Mouse (Mus musculus) brain, embryonic 18.5 days (tissue): Measurements from ENCODE around the gene Zbtb7b.
"Not testable (repeated sequence)": the region's sequence is repeated elsewhere in the genome, so short reads cannot be mapped to it uniquely, and the experiment has no call there.

Experiments
- DNase-seq: peaks from one replicate; pipeline ENCODE4 v3.0.0-alpha.2; 2012; ENCODE audit warnings: low read depth, low spot score

Zbtb7b gene

DNA sequence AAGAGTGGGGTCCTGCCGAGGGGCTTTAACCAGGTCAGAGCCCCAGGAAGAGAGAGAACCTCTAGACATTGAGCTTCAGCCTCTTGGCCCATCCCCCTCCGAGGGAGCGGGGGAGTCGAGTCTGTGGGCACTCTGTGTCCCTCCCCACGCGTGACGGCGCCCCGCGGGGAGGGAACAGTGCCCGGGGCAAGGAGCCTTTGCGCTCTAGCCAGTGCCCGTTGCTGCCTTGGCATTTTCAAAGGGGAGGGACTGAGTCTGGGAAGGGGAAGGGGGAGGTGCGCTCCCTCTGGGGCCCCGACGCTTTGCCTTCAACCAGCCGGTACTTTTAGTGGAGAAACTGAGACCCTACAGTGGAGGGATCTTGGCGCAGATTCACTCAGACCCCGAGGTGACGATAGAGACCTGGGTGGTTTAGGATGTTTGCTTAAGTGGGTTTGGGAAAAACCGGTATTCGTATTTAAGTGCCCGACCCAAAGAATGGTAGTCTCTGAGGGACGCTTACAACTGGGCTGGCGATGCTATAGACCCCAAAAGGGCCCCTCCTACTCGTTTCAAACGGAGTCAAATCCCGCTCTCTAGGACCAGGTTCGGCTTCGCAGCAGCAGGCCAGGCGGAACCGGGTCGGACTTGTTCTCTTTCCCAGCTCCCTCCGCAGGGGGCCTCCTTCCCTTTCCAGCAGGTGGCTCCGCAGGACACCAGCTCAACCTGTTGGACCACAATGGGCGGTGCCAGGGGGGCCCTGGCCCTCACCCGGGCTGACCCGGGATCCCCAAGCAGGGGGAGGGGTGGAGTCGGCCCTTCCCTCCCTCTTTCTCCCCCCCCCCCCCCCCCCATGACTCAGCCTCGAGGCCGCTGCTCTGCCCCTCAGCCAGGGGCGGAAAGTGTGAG, at the start of gene Zbtb7b:
Gene Zbtb7b (minus strand): TSS at position 771 of the 888 bp plus-strand sequence.
- no peak for DNase-seq

DNA sequence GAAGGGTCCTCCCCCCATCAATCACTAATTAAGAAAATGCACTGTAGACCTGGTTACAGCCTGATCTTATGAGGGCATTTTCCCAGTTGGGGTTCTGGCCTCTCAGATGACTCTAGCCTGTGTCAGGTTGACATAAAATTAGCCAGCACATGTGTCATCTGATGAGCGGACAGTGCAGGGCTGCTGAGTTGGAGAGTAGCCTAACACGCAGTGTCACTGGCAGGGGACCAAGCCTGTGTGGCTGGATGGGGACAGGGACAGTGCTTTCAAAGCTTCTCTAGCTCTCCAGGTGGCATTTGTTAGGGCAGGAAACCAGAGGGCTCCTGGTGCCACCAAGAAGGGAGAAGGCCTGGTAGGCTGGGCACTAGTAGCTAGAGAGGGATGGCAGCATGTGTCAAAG, 46.1 kb upstream of the Zbtb7b start:
- no peak for DNase-seq

DNA sequence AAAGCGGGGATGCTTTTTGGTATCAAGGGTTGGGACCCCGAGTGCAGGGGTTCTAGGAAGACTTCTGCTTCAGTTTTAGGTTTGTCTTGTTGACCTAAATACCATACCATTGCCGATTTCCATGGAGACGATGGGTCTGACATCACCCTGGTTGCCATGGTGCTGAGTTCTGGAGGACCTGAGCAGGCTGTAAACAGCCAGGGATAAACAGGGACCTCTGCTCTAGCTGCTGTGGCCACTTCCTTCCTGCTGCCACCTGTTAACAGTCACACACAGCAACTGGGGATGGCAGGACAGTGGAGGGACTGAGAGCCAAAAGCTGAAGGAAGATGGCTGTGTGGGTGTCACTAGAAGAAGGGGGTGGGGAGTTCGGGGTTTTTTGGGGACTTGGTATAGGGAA, 42.7 kb upstream of the Zbtb7b start:
- no peak for DNase-seq

DNA sequence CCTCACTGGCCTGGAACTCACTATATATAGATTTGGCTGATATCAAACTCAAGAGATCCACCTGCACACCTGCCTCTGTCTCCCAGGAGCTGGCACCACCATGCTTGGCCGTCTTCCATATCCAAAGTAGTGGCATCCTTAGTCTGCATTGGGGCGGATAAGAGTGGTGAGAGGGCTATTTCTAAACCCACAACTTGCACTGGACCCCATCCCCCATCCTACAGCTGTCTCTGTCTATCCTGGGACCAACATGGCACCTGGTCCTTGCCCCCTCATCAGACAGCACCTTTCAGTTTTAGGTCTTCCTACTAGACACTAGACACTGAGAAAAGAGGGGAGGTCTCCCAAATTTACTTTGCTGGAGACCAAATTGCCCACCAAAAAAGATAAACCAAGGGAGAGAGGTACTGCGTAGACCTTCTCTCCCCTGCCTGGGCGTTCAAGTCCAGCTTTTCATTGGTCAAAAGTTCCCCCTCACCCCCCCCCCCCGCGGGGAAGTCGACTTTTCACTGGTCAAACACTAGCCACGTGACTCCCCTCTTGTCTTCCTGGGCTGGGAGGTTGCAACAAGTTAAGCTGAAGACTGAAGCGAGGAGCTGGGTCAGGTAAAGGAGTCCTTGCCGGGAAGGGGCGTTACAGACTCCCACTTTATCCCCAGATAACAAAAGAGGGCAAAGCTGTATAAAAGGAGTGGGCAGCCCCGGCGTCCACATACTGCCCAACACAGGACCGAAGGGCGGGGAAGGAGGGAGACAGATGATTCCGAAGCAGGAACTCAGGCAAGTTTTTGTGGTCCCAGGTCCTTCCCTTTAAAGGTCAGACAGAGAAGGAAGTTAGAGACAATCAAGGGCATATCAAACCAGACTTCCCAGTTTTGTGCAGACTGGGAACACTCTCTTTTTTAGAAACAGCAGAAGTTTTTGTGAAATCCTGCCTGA, 41.9 kb upstream of the Zbtb7b start, which contains the start of gene Pbxip1:
Gene Pbxip1 (plus strand): TSS at position 531 of the 938 bp plus-strand sequence.
- DNase-seq: no peak

DNA sequence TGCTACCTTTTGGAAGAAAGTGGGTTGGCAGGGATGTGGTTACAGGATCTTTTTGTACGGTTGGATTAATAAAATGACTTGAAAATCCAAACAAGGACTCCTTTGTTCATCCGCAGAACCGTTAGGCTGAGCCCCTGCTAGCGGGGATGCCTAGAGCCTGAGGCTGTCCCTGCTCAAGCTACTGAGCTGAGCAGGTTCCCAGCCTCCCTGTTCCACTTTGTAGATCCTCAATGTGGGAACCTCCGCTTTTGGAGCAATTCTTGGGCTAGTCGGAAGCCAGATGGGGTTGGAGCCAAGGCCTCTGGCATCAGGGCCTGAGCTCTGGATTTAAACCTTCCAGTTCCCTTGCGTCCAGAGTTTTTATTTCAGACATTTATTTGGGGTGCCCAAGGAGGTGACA, 40.5 kb upstream of the Zbtb7b start:
- no peak for DNase-seq

DNA sequence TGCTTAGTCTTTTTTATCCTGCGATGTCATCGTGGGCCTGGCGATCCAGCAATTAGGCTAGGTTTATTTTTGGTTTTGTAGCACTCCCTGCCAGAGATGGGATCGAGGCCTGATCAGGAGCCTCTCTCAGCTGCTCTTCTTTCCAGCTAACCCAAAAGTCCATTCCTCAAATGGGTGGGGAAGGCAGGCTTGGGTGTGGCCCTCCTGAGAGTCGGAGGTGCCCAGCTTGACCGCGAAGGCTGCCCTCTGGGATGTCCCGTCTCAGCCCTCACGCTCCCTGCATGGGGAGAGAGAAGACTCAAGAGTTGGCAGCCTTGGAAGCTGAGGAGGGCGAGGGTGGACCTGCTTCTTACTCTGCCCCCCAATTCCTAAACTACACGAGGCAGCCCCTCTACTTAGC, 40.0 kb upstream of the Zbtb7b start:
- DNase-seq: no peak

DNA sequence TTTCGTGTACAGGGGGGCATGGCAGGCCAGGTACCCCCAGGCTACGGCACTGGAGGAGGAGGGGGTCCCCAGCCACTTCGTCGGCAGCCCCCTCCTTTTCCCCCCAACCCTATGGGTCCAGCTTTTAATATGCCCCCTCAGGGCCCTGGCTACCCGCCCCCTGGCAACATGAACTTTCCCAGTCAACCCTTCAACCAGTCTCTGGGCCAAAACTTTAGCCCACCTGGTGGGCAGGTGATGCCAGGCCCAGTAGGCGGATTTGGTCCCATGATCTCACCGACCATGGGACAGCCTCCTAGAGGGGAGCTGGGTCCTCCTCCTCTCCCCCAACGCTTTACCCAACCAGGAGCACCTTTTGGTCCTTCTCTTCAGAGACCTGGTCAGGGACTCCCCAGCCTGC, 38.0 kb upstream of the Zbtb7b start:
- DNase-seq: no peak

DNA sequence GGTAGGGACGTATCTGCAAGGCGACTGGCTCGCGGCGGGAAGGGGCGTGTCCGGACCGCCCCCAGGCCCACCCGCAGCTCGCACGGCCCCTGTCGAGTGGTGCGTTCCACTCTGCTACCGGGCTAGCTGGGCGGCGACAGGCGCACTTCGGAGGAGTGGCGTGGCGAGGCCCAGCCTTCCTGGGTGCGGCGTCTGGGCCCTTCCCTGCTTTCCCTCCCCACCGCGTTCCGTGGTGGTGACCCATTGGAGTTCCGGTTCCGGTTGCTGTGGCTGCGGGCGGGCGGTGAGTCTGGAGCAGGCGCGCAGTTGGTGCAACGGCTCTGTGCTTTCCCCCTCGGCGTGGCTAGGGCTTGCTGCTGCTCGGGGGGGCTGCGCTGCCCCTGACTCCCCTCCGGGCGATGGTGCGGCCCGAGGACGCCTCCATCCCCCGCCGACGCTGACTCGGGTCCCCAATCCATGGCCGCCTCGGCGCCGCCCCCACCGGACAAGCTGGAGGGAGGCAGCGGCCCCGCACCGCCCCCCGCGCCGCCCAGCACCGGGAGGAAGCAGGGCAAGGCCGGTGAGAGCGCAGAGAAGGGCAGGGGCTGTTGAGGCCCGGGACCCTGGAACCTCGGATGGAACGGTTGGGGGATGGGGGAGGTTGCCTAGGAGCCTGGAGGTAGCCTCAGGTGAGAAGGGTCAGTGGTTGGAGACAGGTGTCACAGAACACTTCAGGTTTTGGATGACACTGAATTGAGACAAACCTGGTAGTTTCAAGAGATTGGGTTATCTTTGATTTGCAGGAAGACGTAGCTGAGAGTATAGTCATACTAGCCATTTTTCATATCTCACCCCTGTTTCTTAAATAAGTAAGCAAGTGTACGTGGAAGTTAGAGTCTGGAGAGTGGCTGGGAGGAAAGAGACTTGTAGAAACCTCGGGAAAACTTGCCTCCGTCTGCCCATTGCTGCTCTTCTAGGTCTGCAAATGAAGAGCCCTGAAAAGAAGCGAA, 35.9 kb upstream of the Zbtb7b start, which contains the start of gene Pygo2:
Gene Pygo2 (plus strand): TSS at position 44 of the 989 bp plus-strand sequence.
- DNase-seq: peak; percentile 93

DNA sequence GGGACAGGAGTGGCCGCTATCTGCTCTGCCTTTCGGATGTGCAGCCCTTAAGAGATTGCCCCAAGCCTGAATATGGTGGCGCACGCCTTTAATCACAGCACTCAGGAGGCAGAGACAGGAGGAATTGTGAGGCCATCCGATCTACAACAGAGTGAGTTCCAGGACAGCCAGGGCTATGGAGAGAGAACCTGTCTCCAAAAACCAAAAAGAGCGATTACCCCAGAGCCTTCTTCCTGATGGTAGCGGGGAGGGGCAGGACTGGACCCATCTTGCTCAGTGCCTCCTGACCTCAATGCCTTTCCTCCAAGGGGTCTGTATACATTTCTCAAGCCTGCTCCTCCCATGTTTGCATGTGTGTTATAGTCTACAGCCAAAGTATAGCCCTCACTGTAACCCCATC, 34.4 kb upstream of the Zbtb7b start:
- DNase-seq: not testable (repeated sequence)

DNA sequence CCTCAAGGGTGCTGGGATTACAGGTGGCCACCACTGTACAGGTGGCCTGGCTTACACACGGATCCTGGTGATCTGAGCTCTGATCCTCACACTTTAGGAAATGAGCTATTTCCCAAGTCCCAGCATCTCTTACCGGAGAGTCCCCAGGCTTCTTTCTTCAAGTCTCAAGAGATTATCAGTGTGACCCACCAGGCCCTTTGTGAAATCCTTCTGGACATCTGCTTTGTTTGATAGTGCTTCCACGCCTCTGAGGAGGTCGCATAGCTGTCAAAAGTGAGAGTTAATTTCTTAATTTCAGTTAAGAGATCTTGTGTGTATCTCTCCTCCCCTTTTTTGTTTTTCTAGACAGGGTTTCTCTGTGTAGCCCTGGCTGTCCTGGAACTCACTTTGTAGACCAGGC, 31.3 kb upstream of the Zbtb7b start:
- DNase-seq: no peak

DNA sequence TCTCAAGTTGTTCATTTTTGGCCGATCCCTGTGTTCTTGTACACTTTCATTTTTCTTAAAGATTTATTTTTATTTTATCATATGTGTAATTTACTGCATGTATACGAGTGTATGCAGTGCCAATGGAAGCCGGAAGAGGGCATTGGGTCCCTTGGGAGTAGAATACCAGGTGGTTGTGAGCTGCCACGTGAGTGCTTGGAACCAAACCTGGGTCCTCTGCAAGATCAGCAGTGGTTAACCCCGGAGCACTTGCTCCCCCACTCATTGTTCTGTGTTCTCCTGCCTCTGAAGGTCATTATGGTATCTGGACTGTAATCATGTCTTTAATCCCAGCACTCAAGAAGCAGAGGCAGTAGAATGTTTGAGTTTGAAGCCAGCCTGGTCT, 30.6 kb upstream of the Zbtb7b start:
- no peak for DNase-seq

DNA sequence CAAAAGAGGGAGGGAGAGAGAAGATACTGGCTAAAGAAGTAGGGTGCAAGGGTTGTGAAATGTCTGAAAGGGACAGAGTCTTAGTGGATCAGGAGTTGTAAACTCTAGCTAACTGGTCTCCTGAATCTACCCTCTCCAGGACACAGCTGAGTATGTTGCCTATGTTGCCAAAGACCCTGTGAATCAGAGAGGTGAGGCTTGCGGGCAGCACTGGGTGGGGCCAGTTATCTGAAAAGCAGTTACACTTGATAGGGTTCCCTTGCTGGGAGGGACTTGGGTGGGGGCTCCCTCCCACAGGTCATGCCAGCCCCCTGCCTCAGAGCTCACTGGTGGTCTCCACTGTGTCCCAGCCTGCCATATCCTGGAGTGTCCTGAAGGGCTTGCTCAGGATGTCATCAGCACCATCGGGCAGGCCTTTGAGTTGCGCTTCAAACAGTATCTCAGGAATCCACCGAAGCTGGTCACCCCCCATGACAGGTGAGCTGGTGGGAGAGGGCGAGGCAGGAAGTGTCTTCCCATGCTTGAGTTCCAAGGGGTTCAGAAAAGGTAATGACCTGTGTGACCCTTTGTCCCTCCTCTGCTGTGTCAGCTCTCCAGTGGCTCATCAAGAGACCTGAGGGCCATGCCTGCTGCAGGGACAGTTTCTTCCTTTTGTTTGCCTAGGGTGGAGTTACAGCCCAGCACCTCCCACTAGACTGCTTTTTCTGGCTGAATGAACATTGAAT, 30.0 kb upstream of the Zbtb7b start:
- DNase-seq: no peak

DNA sequence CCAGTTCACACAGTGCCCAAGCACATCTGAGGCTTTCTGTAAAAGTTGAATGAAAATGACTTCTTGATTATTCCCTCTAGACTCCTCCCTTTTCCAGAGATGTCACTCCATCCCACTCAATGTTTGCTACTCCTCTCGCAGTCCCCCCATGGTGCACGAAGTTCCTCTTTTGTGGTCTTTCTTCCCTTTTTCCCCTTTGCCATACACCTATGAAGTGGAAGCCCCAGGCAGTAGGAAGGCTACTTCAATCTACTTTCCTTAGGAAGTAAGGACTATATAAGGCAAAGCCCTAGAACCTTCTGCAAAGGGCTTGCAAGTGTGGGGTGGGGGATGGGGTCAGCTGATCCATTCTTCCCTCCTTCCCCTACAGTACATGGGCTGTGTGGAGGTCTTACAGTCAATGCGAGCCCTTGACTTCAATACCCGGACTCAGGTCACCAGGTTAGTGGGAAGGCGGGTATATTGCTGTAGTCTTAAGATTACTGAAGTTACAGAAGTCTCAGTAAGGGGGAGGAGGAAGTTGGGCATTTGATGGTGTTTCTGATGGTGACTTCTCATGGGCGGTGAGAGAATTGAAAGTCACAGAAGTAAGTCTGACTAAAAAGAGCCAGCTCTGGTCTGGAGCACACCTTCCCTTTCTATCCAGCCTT, 28.1 kb upstream of the Zbtb7b start:
- DNase-seq: no peak

DNA sequence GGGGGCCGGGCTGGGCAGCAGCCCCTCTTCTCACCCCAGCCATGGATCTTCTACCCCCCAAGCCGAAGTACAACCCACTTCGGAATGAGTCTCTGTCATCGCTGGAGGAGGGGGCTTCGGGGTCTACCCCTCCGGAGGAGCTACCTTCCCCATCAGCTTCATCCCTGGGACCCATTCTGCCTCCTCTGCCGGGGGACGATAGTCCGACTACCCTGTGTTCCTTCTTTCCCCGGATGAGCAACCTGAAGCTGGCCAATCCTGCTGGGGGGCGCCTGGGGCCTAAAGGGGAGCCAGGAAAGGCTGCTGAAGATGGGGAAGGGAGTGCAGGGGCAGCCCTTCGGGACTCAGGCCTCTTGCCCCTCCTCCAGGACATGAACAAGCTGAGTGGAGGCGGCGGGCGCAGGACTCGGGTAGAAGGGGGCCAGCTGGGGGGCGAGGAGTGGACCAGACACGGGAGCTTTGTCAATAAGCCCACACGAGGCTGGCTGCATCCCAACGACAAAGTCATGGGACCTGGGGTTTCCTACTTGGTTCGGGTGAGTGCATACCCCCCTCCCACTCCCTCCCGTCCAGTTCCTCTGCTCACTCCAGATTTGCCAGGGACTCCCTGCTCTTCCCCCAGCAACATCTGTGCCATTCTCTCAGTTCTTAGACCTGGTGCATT, 27.4 kb upstream of the Zbtb7b start:
- no peak for DNase-seq

DNA sequence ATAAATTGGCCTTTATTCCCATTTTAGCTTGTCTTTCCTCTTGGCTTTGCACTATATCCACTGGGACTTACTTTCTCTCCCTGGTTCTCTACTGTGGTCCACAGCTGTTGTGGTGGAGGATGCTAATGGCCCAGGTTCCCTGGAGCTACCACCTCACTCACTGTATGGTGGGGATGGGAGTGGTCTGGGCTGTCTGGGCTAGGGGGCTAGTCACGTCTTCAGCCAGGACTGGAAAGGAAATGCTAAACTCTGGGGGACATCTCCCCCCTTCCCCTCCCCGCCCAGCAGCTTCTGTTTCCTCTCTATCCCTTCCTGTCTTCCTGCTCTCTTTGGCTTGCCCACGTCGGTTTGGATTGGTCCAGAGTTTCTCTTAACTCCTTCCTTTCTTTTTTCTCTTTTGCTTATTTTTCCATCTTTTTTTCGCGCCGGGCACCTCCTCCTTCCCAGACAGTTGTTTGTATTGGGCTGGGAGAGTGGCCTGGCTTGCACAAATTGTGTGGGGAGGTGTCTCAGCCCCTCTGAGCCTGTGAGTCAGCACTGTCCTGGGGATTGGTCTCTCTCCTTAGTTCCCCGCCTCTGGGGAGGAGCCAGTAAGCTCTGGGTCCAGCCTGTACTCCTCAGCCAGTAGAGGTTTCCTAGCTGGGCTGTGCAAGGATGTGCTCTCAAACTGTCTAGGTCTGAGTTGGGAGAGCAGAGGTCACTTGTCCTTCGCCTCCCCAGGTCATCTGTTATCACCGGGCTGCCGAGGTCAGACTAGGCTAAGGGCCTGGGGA, 26.6 kb upstream of the Zbtb7b start:
- DNase-seq: no peak

DNA sequence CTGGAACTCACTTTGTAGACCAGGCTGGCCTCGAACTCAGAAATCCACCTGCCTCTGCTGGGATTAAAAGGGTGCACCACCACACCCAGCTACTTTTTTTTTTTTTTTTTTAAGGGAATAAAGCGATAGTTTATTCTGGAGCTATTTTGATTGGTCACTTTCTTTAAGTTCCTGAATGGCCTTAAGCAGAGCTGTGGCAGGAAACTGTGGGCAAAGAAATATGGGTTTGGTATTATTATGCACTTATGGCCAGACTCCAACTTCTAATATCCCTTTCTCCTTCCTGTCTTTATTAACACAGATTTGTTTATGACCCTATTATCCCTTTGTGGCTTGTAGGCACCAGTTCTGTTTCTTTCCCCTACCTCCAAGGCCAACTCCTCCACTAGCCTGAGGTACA, 25.8 kb upstream of the Zbtb7b start:
- no peak for DNase-seq

DNA sequence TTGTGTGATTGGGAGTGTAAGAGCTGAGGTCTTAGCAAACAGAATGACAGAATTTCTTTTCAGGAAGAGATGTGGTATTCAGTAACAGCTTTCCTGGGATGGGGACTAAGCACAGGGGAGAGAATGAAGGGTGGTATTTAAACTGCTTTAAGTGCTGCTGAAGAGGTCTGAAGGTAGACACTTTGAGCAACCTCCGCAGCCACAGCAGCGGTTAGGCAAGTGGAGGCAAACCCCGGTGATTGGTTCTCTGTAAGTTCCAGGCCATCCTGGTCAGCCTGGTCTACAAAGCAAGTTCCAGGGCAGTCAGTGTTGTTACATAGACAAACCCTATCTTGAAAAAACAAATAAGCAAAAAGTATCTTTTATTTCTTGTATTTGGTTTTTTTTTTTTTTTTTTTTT, 25.4 kb upstream of the Zbtb7b start:
- no peak for DNase-seq

DNA sequence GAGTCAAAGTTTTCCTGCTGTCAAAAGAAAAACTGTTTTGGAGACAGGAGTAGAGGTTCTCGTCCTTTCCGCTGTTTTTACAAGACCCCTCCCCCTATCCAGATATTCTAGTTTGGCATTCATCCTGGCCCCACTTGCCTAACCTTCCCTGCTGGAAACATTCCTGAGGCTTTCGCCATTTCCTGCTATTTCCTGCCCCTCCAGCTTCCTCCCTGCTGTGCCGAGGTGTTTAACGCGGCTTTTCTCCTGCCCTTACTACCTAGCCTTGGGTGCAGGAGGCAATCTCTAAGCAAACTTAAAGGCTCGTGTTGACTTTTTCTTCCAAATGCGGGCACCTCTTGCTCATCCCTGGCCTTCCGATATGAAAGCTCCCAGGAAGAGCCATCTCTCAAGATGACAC, 25.0 kb upstream of the Zbtb7b start:
- DNase-seq: no peak

DNA sequence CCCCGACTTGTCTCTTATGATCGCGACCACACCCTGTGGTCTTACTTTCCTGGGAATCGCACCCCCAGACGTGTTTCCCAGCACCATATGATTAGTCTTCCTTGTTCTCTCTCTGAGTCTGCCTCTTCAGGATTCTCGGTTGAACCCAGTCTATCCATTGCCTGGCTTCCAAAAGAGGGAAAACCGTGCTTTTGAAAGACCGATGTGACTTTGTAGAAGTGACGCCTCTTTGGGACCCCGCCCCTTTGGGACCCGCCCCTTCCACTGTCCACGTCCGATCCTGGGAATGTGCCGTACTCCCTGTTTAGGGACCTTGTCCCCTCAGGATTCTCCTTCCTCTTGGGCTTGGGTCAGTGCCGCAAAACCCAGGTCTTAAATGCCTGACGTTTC, 24.3 kb upstream of the Zbtb7b start:
- DNase-seq: no peak
